Mouse (Mus musculus) forebrain, embryonic 11.5 days (tissue): Measurements from ENCODE around the gene Tex14. TPM values are rescaled to one million over a fixed set of nuclear protein-coding genes. Genes with fewer than 3 reads are reported as not detected.
A peak's percentile ranks its signal among the peaks of the same experiment; 100 is the strongest.

Experiments
- ATAC-seq: fragments of 200-750 bp; cut with Nextera tagmentation; replicated peaks from 2 replicates; pipeline ENCODE4 v1.8.0; 2017; ENCODE audit warnings: moderate TSS enrichment; ENCODE audit not compliant: low FRiP score
- DNase-seq: peaks from one replicate; pipeline ENCODE4 v3.0.0-alpha.2; 2017; ENCODE audit warnings: low spot score
- H3K27ac ChIP-seq: fragments of 300-500 bp; sonication (generic); 2 replicates; pipeline ENCODE4 v1.5.1; 2014; ENCODE audit warnings: low read depth, low read length
- H3K27me3 ChIP-seq: fragments of 300-500 bp; sonication (generic); 2 replicates; pipeline ENCODE4 v1.6.1; 2014; ENCODE audit warnings: mild to moderate bottlenecking, low read length, mixed read lengths; ENCODE audit not compliant: control insufficient read depth, insufficient read depth
- H3K36me3 ChIP-seq: fragments of 300-500 bp; sonication (generic); 2 replicates; pipeline ENCODE4 v1.6.1; 2014; ENCODE audit warnings: mild to moderate bottlenecking, low read length, moderate library complexity, mixed read lengths; ENCODE audit not compliant: control insufficient read depth, insufficient read depth
- H3K4me1 ChIP-seq: fragments of 300-500 bp; sonication (generic); replicated peaks from 2 replicates; pipeline ENCODE4 v1.6.1; 2014; ENCODE audit warnings: low read length, mixed read lengths; ENCODE audit not compliant: control insufficient read depth, insufficient read depth
- H3K4me2 ChIP-seq: fragments of 300-500 bp; sonication (generic); 2 replicates; pipeline ENCODE4 v1.6.1; 2014; ENCODE audit warnings: low read depth, mild to moderate bottlenecking, low read length, moderate library complexity, mixed read lengths; ENCODE audit not compliant: severe bottlenecking
- H3K4me3 ChIP-seq: fragments of 300-500 bp; sonication (generic); 2 replicates; pipeline ENCODE4 v1.5.1; 2014; ENCODE audit warnings: low read depth, low read length
- H3K9ac ChIP-seq: fragments of 300-500 bp; sonication (generic); 2 replicates; pipeline ENCODE4 v1.6.1; 2014; ENCODE audit warnings: low read length
- H3K9me3 ChIP-seq: fragments of 300-500 bp; sonication (generic); 2 replicates; pipeline ENCODE4 v1.6.1; 2016; ENCODE audit warnings: low read length, mixed read lengths; ENCODE audit not compliant: control insufficient read depth
- WGBS: fragments of 180-500 bp; shearing (Covaris S2); extraction: QIAGEN DNeasy Blood & Tissue Kit; methylation state at CpG from one replicate; pipeline ENCODE4 v1.1.7; 2014; 5-methylcytosine and 5-hydroxymethylcytosine counted together
- polyA plus RNA-seq: library from polyadenylated mRNA; unstranded; fragments of >200 nt; fragmentation: Nextera tagmentation; extraction: Ambion mirVana; gene quantifications from 2 replicates; pipeline ENCODE4 v1.2.1, GENCODE M21; 2014

Tex14 gene
- polyA plus RNA-seq, 1 experiment from 2014 or later = 0.33 TPM

- ATAC-seq (no peak), DNase-seq (no peak)
- Histone ChIP-seq H3K27me3 (no peaks in the 10 kb centered on the region), H3K4me3 (no peak overlapping the region), H3K36me3 (no peaks in the 10 kb centered on the region), H3K9me3 (no peaks in the 10 kb centered on the region), H3K9ac (no peak overlapping the region), H3K27ac (no peak overlapping the region), H3K4me1 (peaks cover 8% of the 10 kb centered on the region), H3K4me2 (no peak overlapping the region)
- WGBS = 86% methylated on average over 12 of the region's 12 CpGs
Measured at GRCm38 (mm10) chr11:87581161-87581865, 176.4 kb downstream of the Tex14 start.

DNA sequence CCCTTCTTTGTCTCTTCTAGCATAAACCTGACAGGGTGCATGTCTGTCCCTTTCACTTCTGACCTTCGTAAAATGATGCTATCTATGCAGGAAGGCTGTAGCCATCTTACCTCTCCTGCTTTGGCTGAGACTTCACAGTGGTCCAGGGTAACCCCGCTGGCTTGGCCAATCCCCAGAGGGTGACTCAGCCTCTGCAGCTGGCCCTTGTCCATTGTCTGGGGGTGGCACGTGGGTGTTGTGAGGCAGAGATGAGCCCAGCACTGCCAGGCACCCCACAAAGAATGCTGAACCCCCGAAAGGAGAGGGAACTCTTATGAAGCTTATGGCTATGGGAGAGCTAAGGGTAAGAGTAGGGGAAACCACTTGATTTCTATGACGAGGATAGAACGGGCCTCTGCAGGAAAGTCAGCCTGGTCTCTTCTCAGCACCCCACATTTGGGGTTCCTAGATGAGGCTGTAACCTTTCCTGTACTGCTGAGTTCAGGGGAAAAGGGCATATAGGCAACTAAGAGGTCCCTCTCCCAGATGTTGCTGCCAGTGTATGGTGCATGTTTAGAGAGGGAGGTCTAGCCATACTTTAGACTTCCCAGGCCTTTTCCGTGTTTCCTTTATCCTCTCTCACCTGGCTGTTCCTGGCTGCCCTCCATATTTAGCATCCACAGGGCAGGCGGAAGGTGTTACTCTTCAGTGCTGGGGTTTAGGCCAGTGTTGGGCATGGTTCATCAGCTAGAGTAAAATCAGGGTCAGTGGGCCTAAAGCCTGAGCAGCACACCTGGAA is 177.3 kb downstream of the Tex14 start:
- no peaks in the 10 kb centered on the region for H3K9me3 ChIP-seq
- H3K4me2 ChIP-seq = no peak overlapping the region
- H3K4me1 ChIP-seq = peaks cover 8% of the 10 kb centered on the region
- H3K27ac ChIP-seq = no peak overlapping the region
- 84% methylated on average over 8 of the region's 8 CpGs for WGBS
- H3K9ac ChIP-seq = no peak overlapping the region
- H3K36me3 ChIP-seq = no peaks in the 10 kb centered on the region
- ATAC-seq (no peak), DNase-seq (no peak)
- H3K4me3 ChIP-seq = no peak overlapping the region
- no peaks in the 10 kb centered on the region for H3K27me3 ChIP-seq

- ATAC-seq (no peak), DNase-seq (no peak)
- peaks cover 4% of the 10 kb centered on the region; the same call in 1 of the 2 replicates for H3K4me1 ChIP-seq
- no peaks in the 10 kb centered on the region for H3K9me3 ChIP-seq
- H3K36me3 ChIP-seq = no peaks in the 10 kb centered on the region
- no peak overlapping the region for H3K9ac ChIP-seq
- H3K27me3 ChIP-seq = no peaks in the 10 kb centered on the region
- 87% methylated on average over 6 of the region's 6 CpGs for WGBS
- H3K4me2 ChIP-seq = no peak overlapping the region
- no peak overlapping the region for H3K4me3 ChIP-seq
- H3K27ac ChIP-seq = no peak overlapping the region
Measured at GRCm38 (mm10) chr11:87583291-87584034, 178.6 kb downstream of the Tex14 start.

DNA sequence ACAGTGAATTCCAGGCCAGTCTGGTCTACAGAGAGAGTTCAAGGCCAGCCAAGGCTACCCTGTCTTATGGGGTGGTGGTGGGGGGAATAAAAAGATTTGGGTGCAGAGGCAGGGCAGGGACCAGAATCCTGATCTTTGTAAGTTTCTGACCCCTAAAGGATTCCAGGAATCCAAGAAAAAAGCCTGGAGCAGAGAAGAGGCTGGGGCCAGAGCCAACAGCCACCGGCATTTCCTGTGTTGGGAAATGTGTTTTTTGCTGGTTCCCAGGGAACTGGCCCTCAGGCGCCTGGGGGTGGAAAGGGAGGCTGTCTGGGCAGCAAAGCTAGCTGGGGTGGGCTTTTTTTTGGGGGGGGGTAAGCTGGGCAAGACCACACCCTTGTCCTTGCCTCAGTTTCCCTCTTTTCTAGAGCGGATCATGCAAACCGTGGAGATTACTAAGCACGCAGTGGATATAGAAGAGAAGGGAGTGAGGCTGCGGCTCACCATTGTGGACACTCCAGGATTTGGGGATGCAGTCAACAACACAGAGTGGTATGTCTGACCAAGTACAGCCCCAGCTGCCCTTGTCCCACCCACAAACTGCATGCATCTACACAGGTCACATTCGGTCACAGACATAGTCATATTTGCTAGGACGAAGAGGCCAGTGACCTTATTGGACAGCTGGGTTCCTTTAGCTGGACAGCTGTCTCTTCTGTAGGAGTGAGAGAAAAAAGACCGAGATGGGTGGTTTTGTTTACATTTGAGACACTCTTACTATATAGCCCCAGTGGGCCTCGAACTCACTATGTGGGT is 180.0 kb downstream of the Tex14 start:
- WGBS = 91% methylated on average over 10 of the region's 10 CpGs

DNA sequence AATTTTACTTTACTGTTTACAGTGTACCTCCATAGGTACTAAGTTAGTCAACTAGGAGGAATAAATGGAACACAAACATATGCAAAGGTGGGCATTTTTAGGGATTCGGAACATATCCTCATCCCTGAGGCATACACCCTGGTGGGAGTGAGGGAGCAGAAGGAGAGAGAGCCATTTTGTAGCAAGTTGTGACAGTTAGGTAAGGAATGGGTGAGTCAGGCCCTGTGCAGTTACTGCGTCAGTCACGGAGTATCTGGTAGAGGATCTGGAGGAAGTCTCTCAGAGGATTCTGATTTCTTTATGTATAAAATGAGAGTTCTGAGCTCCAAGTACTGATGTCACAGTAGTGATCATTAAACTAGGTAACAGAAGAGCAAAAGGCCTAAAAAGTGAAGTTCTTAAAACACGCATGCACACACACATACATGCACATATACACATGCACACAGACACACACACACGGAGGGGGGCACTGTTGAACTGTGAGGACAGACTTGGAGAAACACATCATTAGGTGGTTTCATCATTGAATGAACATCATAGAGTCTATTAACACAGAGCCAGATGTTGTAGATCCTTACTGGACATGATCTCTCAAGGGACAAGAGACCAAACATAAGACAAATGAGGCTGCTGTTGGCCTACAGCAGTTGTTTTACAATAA is 182.5 kb downstream of the Tex14 start:
- Histone ChIP-seq H3K4me2 (no peak overlapping the region), H3K27ac (no peak overlapping the region), H3K4me1 (peaks cover 6% of the 10 kb centered on the region; the same call in 1 of the 2 replicates), H3K36me3 (no peaks in the 10 kb centered on the region), H3K4me3 (no peak overlapping the region), H3K27me3 (no peaks in the 10 kb centered on the region), H3K9me3 (no peaks in the 10 kb centered on the region), H3K9ac (no peak overlapping the region)
- WGBS = 94% methylated on average over 5 of the region's 5 CpGs
- DNase-seq (no peak), ATAC-seq (no peak)

More for the DNA sequence above, 180.0 kb downstream of the Tex14 start:
- Histone ChIP-seq H3K36me3 (no peaks in the 10 kb centered on the region), H3K4me1 (no peaks in the 10 kb centered on the region; the same call in 1 of the 2 replicates), H3K27ac (no peak overlapping the region), H3K27me3 (no peaks in the 10 kb centered on the region), H3K4me3 (no peak overlapping the region), H3K4me2 (no peak overlapping the region), H3K9me3 (no peaks in the 10 kb centered on the region), H3K9ac (no peak overlapping the region)
- DNase-seq (peak; percentile 46), ATAC-seq (no peak)

DNA sequence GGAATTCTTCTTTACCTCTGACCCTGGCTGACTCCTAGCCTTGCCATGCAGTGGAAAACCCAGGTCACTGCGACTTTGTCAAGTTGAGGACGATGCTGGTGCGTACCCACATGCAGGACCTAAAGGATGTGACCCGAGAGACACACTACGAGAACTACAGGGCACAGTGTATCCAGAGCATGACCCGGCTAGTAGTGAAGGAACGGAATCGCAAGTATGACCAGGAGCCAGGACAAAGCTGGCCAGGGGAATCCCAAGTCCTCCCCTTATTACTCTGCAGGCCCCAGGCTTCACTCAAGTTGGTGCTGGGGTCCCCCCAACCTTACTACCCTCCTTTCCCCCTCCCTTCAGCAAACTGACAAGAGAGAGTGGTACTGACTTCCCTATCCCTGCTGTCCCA is 184.7 kb downstream of the Tex14 start:
- DNase-seq (no peak), ATAC-seq (no peak)
- WGBS = 94% methylated on average over 8 of the region's 8 CpGs
- Histone ChIP-seq H3K4me1 (peaks cover 17% of the 10 kb centered on the region; the same call in 1 of the 2 replicates), H3K4me3 (no peak overlapping the region; the same call in 1 of the 2 replicates), H3K27me3 (no peaks in the 10 kb centered on the region), H3K9me3 (no peaks in the 10 kb centered on the region), H3K4me2 (no peak overlapping the region), H3K36me3 (no peaks in the 10 kb centered on the region; the same call in 1 of the 2 replicates), H3K9ac (no peak overlapping the region), H3K27ac (no peak overlapping the region)

- 2% methylated on average over 25 of the region's 25 CpGs for WGBS
- Histone ChIP-seq H3K27ac (peak overlapping the region; percentile 80; the same call in 1 of the 2 replicates), H3K4me3 (peak overlapping the region; percentile 81), H3K9me3 (no peaks in the 10 kb centered on the region), H3K4me1 (peaks cover 17% of the 10 kb centered on the region; the same call in 1 of the 2 replicates), H3K36me3 (no peaks in the 10 kb centered on the region; the same call in 1 of the 2 replicates), H3K9ac (peak overlapping the region; percentile 84), H3K4me2 (peak overlapping the region; percentile 80), H3K27me3 (no peaks in the 10 kb centered on the region)
- ATAC-seq (no peak), DNase-seq (peak; percentile 68)
Measured at GRCm38 (mm10) chr11:87590841-87591525, 186.1 kb downstream of the Tex14 start.
